8 mouse cellular contexts compared by ENCODE assay signal in the genomic region with DNA sequence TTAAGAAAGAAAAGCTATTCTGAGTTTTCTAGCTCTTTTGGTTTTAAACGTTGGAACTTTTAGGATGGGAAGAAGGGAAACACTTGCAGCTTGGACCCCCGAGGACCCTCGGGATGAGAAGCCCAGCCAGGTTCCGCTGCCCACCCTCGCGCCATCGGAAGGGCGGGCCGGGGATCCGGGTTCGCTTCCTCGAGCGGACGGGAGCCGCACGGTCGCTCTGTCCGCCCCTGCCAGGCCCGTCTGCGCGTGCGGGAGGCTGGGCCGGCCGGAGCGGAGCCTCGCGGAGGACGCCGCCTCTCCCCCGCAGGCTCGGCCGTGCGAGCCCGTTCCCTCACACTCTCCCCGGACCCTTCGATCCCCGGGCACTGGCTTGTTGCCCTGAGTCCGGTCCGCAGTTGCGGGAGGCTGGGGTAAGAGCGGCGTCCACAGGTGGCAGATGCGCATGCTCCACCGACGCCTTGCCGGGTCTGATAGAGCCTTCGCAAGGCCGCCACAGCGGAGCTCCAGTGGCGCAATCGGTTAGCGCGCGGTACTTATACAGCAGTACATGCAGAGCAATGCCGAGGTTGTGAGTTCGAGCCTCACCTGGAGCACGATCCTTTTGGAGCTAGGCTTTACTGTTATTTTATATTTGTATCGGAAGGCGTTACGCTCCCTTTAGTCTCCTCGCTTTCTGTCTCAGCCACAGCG. TPM values are rescaled to one million over a fixed set of nuclear protein-coding genes. Genes with fewer than 3 reads are reported as not detected.
DNase-seq lines count a peak whose midpoint lies in the region; ATAC-seq lines count a peak whose summit lies in the region.

No protein-coding gene starts in this region.

- under 1% methylated on average over 62 of the region's 62 CpGs for WGBS in heart, embryonic 14.5 days
- WGBS in liver, embryonic 13.5 days (ENCODE audit: insufficient replicate concordance): under 1% methylated on average over 62 of the region's 62 CpGs
- WGBS in stomach, embryonic 16.5 days: under 1% methylated on average over 62 of the region's 62 CpGs

- peak; percentile 94 for DNase-seq in CD4-positive helper T cell, adult 2 months (ENCODE audit: low read depth, low spot score)
- DNase-seq in brain, embryonic 18.5 days (ENCODE audit: low read depth, low spot score): peak; percentile 86
- DNase-seq in kidney, postnatal 14 days: peak; percentile 95
- peak; percentile 95 for DNase-seq in liver, embryonic 13.5 days
- peak; percentile 100 for DNase-seq in neural tube, embryonic 10.5 days (ENCODE audit: extremely low spot score, low spot score)

- ATAC-seq in erythroid progenitor cell, adult 5-6 weeks (replicated peaks; ENCODE audit: low FRiP score, poor library complexity, severe bottlenecking): peak; percentile 82
- ATAC-seq in heart, embryonic 14.5 days (ENCODE audit: insufficient number of reproducible peaks, insufficient read depth, low FRiP score, low read depth): peak; percentile 90
- ATAC-seq in liver, embryonic 13.5 days (ENCODE audit: low read depth): peak; percentile 87
- ATAC-seq in stomach, embryonic 16.5 days (ENCODE audit: insufficient read depth, low FRiP score): peak; percentile 94

- no peaks in the 10 kb centered on the region for H3K9me3 ChIP-seq in heart, embryonic 14.5 days (ENCODE audit: control insufficient read depth, low read length)
- no peaks in the 10 kb centered on the region for H3K9me3 ChIP-seq in liver, embryonic 13.5 days (replicated peaks)
- no peaks in the 10 kb centered on the region for H3K9me3 ChIP-seq in stomach, embryonic 16.5 days (replicated peaks; ENCODE audit: control insufficient read depth, low read length)

- H3K4me2 ChIP-seq in heart, embryonic 14.5 days (ENCODE audit: low read length): peak overlapping the region; percentile 93
- H3K4me2 ChIP-seq in liver, embryonic 13.5 days: peak overlapping the region; percentile 98
- peak overlapping the region; percentile 58 for H3K4me2 ChIP-seq in stomach, embryonic 16.5 days (ENCODE audit: low read depth, low read length)

- H3K36me3 ChIP-seq in heart, embryonic 14.5 days (ENCODE audit: control insufficient read depth, insufficient read depth, low read length): no peaks in the 10 kb centered on the region
- H3K36me3 ChIP-seq in liver, embryonic 13.5 days: no peaks in the 10 kb centered on the region
- H3K36me3 ChIP-seq in stomach, embryonic 16.5 days (ENCODE audit: control insufficient read depth, insufficient read depth, low read length): no peaks in the 10 kb centered on the region

- H3K4me3 ChIP-seq in heart, embryonic 14.5 days (ENCODE audit: control insufficient read depth in 1 of 2, insufficient read depth in 1 of 2, low read depth in 1 of 2, low read length in 2 of 2): peak overlapping the region; percentile 63 to 72
- peak overlapping the region; percentile 80 for H3K4me3 ChIP-seq in liver, embryonic 13.5 days (replicated peaks)
- H3K4me3 ChIP-seq in stomach, embryonic 16.5 days (replicated peaks; ENCODE audit: low read length): peak overlapping the region; percentile 80

- no peaks in the 10 kb centered on the region for H3K27me3 ChIP-seq in heart, embryonic 14.5 days (ENCODE audit: control insufficient read depth, insufficient read depth, low read length)
- H3K27me3 ChIP-seq in liver, embryonic 13.5 days: peaks cover 3% of the 10 kb centered on the region; the same call in 1 of the 2 replicates
- no peaks in the 10 kb centered on the region for H3K27me3 ChIP-seq in stomach, embryonic 16.5 days (ENCODE audit: control insufficient read depth, insufficient read depth, low read length)

- H3K9ac ChIP-seq in heart, embryonic 14.5 days (ENCODE audit: low read length): peak overlapping the region; percentile 80
- H3K9ac ChIP-seq in liver, embryonic 13.5 days: peak overlapping the region; percentile 89
- peak overlapping the region; percentile 93 for H3K9ac ChIP-seq in stomach, embryonic 16.5 days (ENCODE audit: low read length)

- peak overlapping the region; percentile 63 to 73 for H3K27ac ChIP-seq in heart, embryonic 14.5 days (replicated peaks in 1 of 2; ENCODE audit: control insufficient read depth in 1 of 2, insufficient read depth in 1 of 2, low read depth in 2 of 2, low read length in 2 of 2)
- H3K27ac ChIP-seq in liver, embryonic 13.5 days: peak overlapping the region; percentile 86
- H3K27ac ChIP-seq in stomach, embryonic 16.5 days (ENCODE audit: low read length): peak overlapping the region; percentile 84

- peaks cover 2 to 5% of the 10 kb centered on the region in 2 experiments; a peak in 2 of 4 replicates for H3K4me1 ChIP-seq in heart, embryonic 14.5 days (ENCODE audit: control insufficient read depth in 2 of 2, insufficient read depth in 2 of 2, low read length in 2 of 2)
- H3K4me1 ChIP-seq in liver, embryonic 13.5 days (replicated peaks): peaks cover 58% of the 10 kb centered on the region
- no peaks in the 10 kb centered on the region for H3K4me1 ChIP-seq in stomach, embryonic 16.5 days (ENCODE audit: control insufficient read depth, insufficient read depth, low read length)

RNA-seq across cellular contexts. Expression of gene Haao, which starts 13.8 kb away (rescaled TPM):
- total RNA-seq in erythroid progenitor cell, adult 5-6 weeks (2015; ENCODE audit: low replicate concordance): 5.0 and 6.3 TPM in 2 replicates
- 2.7 and 3.0 TPM in 2 replicates for total RNA-seq in erythroid progenitor cell, adult 5-6 weeks (2017; ENCODE audit: low replicate concordance)
- polyA plus RNA-seq in heart, embryonic 14.5 days (2014; fragmentation: Nextera tagmentation; extraction: Ambion mirVana): not detected in 2 replicates
- polyA plus RNA-seq in liver, embryonic 13.5 days (2015; fragmentation: Nextera tagmentation; extraction: Ambion mirVana): 16.2 and 17.1 TPM in 2 replicates
- 4.0 and 4.1 TPM in 2 replicates for polyA plus RNA-seq in stomach, embryonic 16.5 days (2015; fragmentation: Nextera tagmentation; extraction: Ambion mirVana)

Comparison
In these comparisons a context has a peak if more than half of its experiments do, and no peak if none do; other contexts are left out.
1. Peak in every context shown above with its lines: DNase-seq, ATAC-seq, H3K4me3 ChIP-seq and H3K27ac ChIP-seq.